In genomic region chr10:83297017-83297416, GRCm38 (mm10) we compare ENCODE assay signal across 35 mouse cellular contexts. TPM values are rescaled to one million over a fixed set of nuclear protein-coding genes. Genes with fewer than 3 reads are reported as not detected.
DNase-seq lines count a peak whose midpoint lies in the region; ATAC-seq and TF ChIP-seq lines count a peak whose summit lies in the region.
"Had no signal": no experiment of that assay in that cellular context is flagged by ENCODE, and none has a peak within 500 bp of the region (broad histone marks: within the 10 kb centered on the region; RNA-seq: fewer than 3 reads in every experiment).

No protein-coding gene starts in this region.

- TF ChIP-seq POLR2A in MEL (IDR thresholded peaks at IDR 0.05; ENCODE audit: control insufficient read depth in 1 of 2, insufficient read depth in 1 of 2, low read depth in 1 of 2, low read length in 2 of 2, poor library complexity in 1 of 2) = no peak

- no peak overlapping the region for H3K27ac ChIP-seq in liver, embryonic 12.5 days
- H3K27ac ChIP-seq in MEL (ENCODE audit: control insufficient read depth, low read depth, low read length) = no peak overlapping the region
- H3K27ac ChIP-seq: embryonic facial prominence, embryonic 10.5 days; embryonic facial prominence, embryonic 13.5 days; forebrain, embryonic 10.5 days; forebrain, embryonic 13.5 days; gastrocnemius, adult 2 months; heart, adult 2 months; heart, embryonic 10.5 days; hindbrain, embryonic 10.5 days; hindbrain, embryonic 13.5 days; intestine, embryonic 15.5 days had no signal

- 35% methylated on average over 4 of the region's 4 CpGs for WGBS in liver, embryonic 12.5 days (ENCODE audit: insufficient replicate concordance)

- H3K27me3 ChIP-seq in liver, embryonic 12.5 days (replicated peaks) = no peaks in the 10 kb centered on the region; the same call in 1 of the 2 replicates
- no peaks in the 10 kb centered on the region; a peak in 1 of 4 replicates for H3K27me3 ChIP-seq in MEL (ENCODE audit: control insufficient read depth in 1 of 2, insufficient read depth in 2 of 2, low read length in 2 of 2)
- H3K27me3 ChIP-seq: CH12.LX; forebrain, embryonic 13.5 days; intestine, embryonic 15.5 days; Patski had no signal

- H3K36me3 ChIP-seq in liver, embryonic 12.5 days = no peaks in the 10 kb centered on the region
- peaks cover 0 to 5% of the 10 kb centered on the region in 2 experiments; a peak in 2 of 4 replicates for H3K36me3 ChIP-seq in MEL (ENCODE audit: control insufficient read depth in 1 of 2, insufficient read depth in 2 of 2, low read length in 2 of 2)
- H3K36me3 ChIP-seq: embryonic facial prominence, embryonic 10.5 days; embryonic facial prominence, embryonic 13.5 days; forebrain, embryonic 10.5 days; G1E; heart, embryonic 10.5 days; hindbrain, embryonic 10.5 days; hindbrain, embryonic 13.5 days; intestine, embryonic 15.5 days had no signal

- no peaks in the 10 kb centered on the region for H3K79me2 ChIP-seq in MEL (ENCODE audit: control insufficient read depth, insufficient read depth, low read length, poor library complexity)

- no peak for ATAC-seq in liver, embryonic 12.5 days
- ATAC-seq: forebrain, embryonic 13.5 days; forebrain, embryonic 16.5 days; hindbrain, embryonic 16.5 days; intestine, embryonic 15.5 days; Patski had no signal

- no peak for TF ChIP-seq EP300 in MEL (IDR thresholded peaks at IDR 0.05; ENCODE audit: low read depth in 1 of 2, low read length in 2 of 2)

- H3K4me2 ChIP-seq in liver, embryonic 12.5 days = no peak overlapping the region
- H3K4me2 ChIP-seq: embryonic facial prominence, embryonic 13.5 days; forebrain, embryonic 13.5 days; hindbrain, embryonic 13.5 days; intestine, embryonic 15.5 days had no signal

- peaks cover 11% of the 10 kb centered on the region for H3K4me1 ChIP-seq in liver, embryonic 12.5 days
- H3K4me1 ChIP-seq in MEL (ENCODE audit: control insufficient read depth in 1 of 2, insufficient read depth in 2 of 2, low read length in 2 of 2) = peaks cover 0 to 3% of the 10 kb centered on the region in 2 experiments; a peak in 1 of 4 replicates
- H3K4me1 ChIP-seq: embryonic facial prominence, embryonic 13.5 days; forebrain, embryonic 13.5 days; heart, embryonic 10.5 days; hindbrain, embryonic 10.5 days; hindbrain, embryonic 13.5 days; intestine, embryonic 15.5 days had no signal

- no peak overlapping the region for H3K4me3 ChIP-seq in liver, embryonic 12.5 days
- no peak overlapping the region for H3K4me3 ChIP-seq in MEL (ENCODE audit: control insufficient read depth in 1 of 2, insufficient read depth in 1 of 2, low read depth in 2 of 2, low read length in 2 of 2)
- H3K4me3 ChIP-seq: embryonic facial prominence, embryonic 10.5 days; embryonic facial prominence, embryonic 13.5 days; erythroblast, embryonic 14.5 days; forebrain, embryonic 10.5 days; forebrain, embryonic 13.5 days; gastrocnemius, adult 2 months; heart, adult 2 months; heart, embryonic 10.5 days; hindbrain, embryonic 10.5 days; hindbrain, embryonic 13.5 days; intestine, embryonic 15.5 days had no signal

- H3K9ac ChIP-seq in liver, embryonic 12.5 days = no peak overlapping the region
- no peak overlapping the region for H3K9ac ChIP-seq in MEL (ENCODE audit: control insufficient read depth, low read depth, low read length, poor library complexity, severe bottlenecking)
- H3K9ac ChIP-seq: embryonic facial prominence, embryonic 13.5 days; forebrain, embryonic 13.5 days; hindbrain, embryonic 13.5 days; intestine, embryonic 15.5 days had no signal

- TF ChIP-seq RAD21 in MEL (IDR thresholded peaks at IDR 0.05; ENCODE audit: low read depth, low read length) = no peak

- H3K9me3 ChIP-seq in liver, embryonic 12.5 days (replicated peaks) = no peaks in the 10 kb centered on the region
- H3K9me3 ChIP-seq in MEL (replicated peaks; ENCODE audit: insufficient read depth, low read length) = no peaks in the 10 kb centered on the region
- H3K9me3 ChIP-seq: embryonic facial prominence, embryonic 10.5 days; embryonic facial prominence, embryonic 13.5 days; forebrain, embryonic 10.5 days; forebrain, embryonic 13.5 days; G1E; heart, embryonic 10.5 days; hindbrain, embryonic 10.5 days; hindbrain, embryonic 13.5 days; intestine, embryonic 15.5 days had no signal

- TF ChIP-seq CTCF in MEL (IDR thresholded peaks at IDR 0.05 in 2 of 3, conservative IDR thresholded peaks at IDR 0.05 in 1 of 3; ENCODE audit: control insufficient read depth in 1 of 3, insufficient read depth in 1 of 3, low read depth in 2 of 3, low read length in 3 of 3, poor library complexity in 1 of 3, severe bottlenecking in 1 of 3) = no peak

- DNase-seq in liver = peak; percentile 34
- DNase-seq in MEL (ENCODE audit: low read depth, low spot score) = peak; percentile 39
- DNase-seq in adipocyte (ENCODE audit: low spot score) = peak; percentile 43
- peak; percentile 38 for DNase-seq in fibroblast of lung, adult 2 months (ENCODE audit: low read depth)
- DNase-seq in lung, postnatal 36 days = no peak
- DNase-seq in right cerebral cortex, adult 18-20 months = no peak
- DNase-seq in adrenal gland, postnatal 14 days = no peak
- DNase-seq: adrenal gland, adult 2 months; adrenal gland, postnatal 36 days; B cell, adult 2 months; cerebellum, adult 11-12 months; cerebellum, adult 8-10 months; cerebellum, postnatal 10 days; cerebellum, postnatal 36 days; embryo, embryonic 11 days; gastrocnemius, adult 2 months; gastrocnemius, postnatal 14 days; heart, adult 2 months; heart, postnatal 36 days; kidney, adult 11 months had no signal

TF ChIP-seq in MEL, 35 proteins besides CTCF, POLR2A, EP300 and RAD21:
- TF ChIP-seq GATA1 (IDR thresholded peaks at IDR 0.05; ENCODE audit: low read depth, low read length) (peak; percentile 64; the same call in 1 of the 2 replicates), MAFK (IDR thresholded peaks at IDR 0.05; ENCODE audit: borderline replicate concordance, low read depth, low read length) (no peak)

RNA-seq across cellular contexts. Expression of gene Slc41a2, which starts 40.7 kb away (rescaled TPM):
- 0.11 and 0.13 TPM in 2 replicates for polyA plus RNA-seq in liver, embryonic 12.5 days (2016; fragmentation: Nextera tagmentation; extraction: Ambion mirVana)
- not detected in 2 replicates for total RNA-seq in MEL (2012; rRNA removed)
- not detected for polyA plus RNA-seq in MEL (2012; ENCODE audit: insufficient read depth in 1 of 2, insufficient read length in 2 of 2, low read depth in 1 of 2, low replicate concordance in 2 of 2, missing spikeins in 1 of 2)
- total RNA-seq in adrenal gland, postnatal 14 days (2021) = 5.1 and 7.2 TPM in 2 replicates
- polyA plus RNA-seq: erythroblast, embryonic 14.5 days; G1E had no signal

Comparison
In these comparisons a context has a peak if more than half of its experiments do, and no peak if none do; other contexts are left out.
1. DNase-seq: peak in liver (single experiment), MEL (single experiment), adipocyte (single experiment) and fibroblast of lung, adult 2 months (single experiment); none in lung, postnatal 36 days (single experiment), right cerebral cortex, adult 18-20 months (single experiment) and adrenal gland, postnatal 14 days (single experiment).